8 mouse cellular contexts compared by ENCODE assay signal in the genomic region with DNA sequence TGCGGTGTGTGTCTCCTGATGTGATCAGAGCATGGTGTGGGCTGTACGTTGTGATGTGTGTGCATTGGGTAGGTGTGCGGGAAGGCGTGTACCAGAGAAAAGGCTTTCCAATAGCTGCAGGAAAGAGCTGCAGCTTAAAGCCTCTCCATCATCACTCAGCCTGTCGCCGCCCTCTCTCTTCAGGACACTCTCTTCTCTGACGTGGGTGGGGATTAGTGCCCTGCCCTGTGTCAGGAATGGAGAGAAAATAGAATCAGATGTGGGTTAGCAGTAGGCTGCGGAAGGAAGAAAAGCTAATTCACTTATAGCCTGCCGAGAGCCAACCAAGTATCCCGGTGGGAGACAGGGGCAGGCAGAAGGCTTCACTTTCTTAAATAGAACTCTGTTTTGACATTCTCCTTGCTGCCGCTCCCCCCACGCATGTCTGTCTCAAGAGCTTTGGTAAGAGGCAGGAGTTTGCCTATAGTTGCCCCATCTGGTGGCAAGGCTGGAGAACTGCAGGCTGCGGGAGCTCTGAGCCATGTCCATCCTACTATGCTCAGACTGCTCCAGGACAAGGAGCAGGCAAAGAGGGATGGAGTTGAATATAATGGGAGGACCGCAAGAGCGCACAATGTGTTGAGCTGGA. TPM values are rescaled to one million over a fixed set of nuclear protein-coding genes. Genes with fewer than 3 reads are reported as not detected.
DNase-seq lines count a peak whose midpoint lies in the region; ATAC-seq lines count a peak whose summit lies in the region.

No protein-coding gene starts in this region.

- peak; percentile 66 to 75 for DNase-seq in CD8-positive naive resting alpha-beta T cell, adult 2 months (ENCODE audit: low read depth in 2 of 2, low spot score in 2 of 2)
- peak; percentile 87 for DNase-seq in forebrain, embryonic 11.5 days (ENCODE audit: low spot score)
- DNase-seq in kidney, postnatal 10 days: peak; percentile 86
- DNase-seq in liver, embryonic 11.5 days (ENCODE audit: low spot score): peak; percentile 67
- DNase-seq in naive thymus-derived CD4-positive, alpha-beta T cell, adult 2 months (ENCODE audit: low read depth): peak; percentile 86
- DNase-seq in splenic B cell, adult 2 months (ENCODE audit: low read depth, low spot score): peak; percentile 79

- 0 out of 2 replicates have a peak overlapping the region, but pooled peaks have one; percentile 6 for H3K4me3 ChIP-seq in brown adipose tissue, adult 24 weeks (ENCODE audit: insufficient read depth, low read depth, low read length)
- no peak overlapping the region for H3K4me3 ChIP-seq in forebrain, embryonic 11.5 days (ENCODE audit: low read depth, low read length)
- H3K4me3 ChIP-seq in heart, embryonic 14.5 days (ENCODE audit: control insufficient read depth in 1 of 2, insufficient read depth in 1 of 2, low read depth in 1 of 2, low read length in 2 of 2): peak overlapping the region; percentile 26 to 27; a peak in 3 of 4 replicates
- H3K4me3 ChIP-seq in liver, embryonic 11.5 days (ENCODE audit: low read depth, low read length): no peak overlapping the region

- H3K9ac ChIP-seq in forebrain, embryonic 11.5 days (ENCODE audit: low read length): no peak overlapping the region
- H3K9ac ChIP-seq in heart, embryonic 14.5 days (ENCODE audit: low read length): 0 out of 2 replicates have a peak overlapping the region, but pooled peaks have one; percentile 53
- H3K9ac ChIP-seq in liver, embryonic 11.5 days (ENCODE audit: low read depth, low read length): no peak overlapping the region

- H3K36me3 ChIP-seq in forebrain, embryonic 11.5 days (ENCODE audit: control insufficient read depth, insufficient read depth, low read length): no peaks in the 10 kb centered on the region
- H3K36me3 ChIP-seq in heart, embryonic 14.5 days (ENCODE audit: control insufficient read depth, insufficient read depth, low read length): no peaks in the 10 kb centered on the region
- H3K36me3 ChIP-seq in liver, embryonic 11.5 days (ENCODE audit: control insufficient read depth, insufficient read depth, low read length): no peaks in the 10 kb centered on the region
- H3K36me3 ChIP-seq in splenic B cell, adult 2 months (ENCODE audit: control insufficient read depth, insufficient read depth, low read length, poor library complexity, severe bottlenecking): no peaks in the 10 kb centered on the region

- H3K4me1 ChIP-seq in brown adipose tissue, adult 24 weeks (ENCODE audit: control insufficient read depth, insufficient read depth, insufficient read length, low read length): peaks cover 3% of the 10 kb centered on the region; the same call in 1 of the 2 replicates
- peaks cover 2% of the 10 kb centered on the region; the same call in 1 of the 2 replicates for H3K4me1 ChIP-seq in forebrain, embryonic 11.5 days (replicated peaks; ENCODE audit: control insufficient read depth, insufficient read depth, low read length)
- H3K4me1 ChIP-seq in heart, embryonic 14.5 days (ENCODE audit: control insufficient read depth in 2 of 2, insufficient read depth in 2 of 2, low read length in 2 of 2): peaks cover 23 to 27% of the 10 kb centered on the region in 2 experiments
- H3K4me1 ChIP-seq in liver, embryonic 11.5 days (replicated peaks; ENCODE audit: control insufficient read depth, insufficient read depth, low read length): peaks cover 15% of the 10 kb centered on the region

- no peak overlapping the region for H3K4me2 ChIP-seq in forebrain, embryonic 11.5 days (ENCODE audit: low read depth, low read length, severe bottlenecking)
- peak overlapping the region; percentile 66 for H3K4me2 ChIP-seq in heart, embryonic 14.5 days (ENCODE audit: low read length)
- peak overlapping the region; percentile 23 for H3K4me2 ChIP-seq in liver, embryonic 11.5 days

- H3K27me3 ChIP-seq in forebrain, embryonic 11.5 days (ENCODE audit: control insufficient read depth, insufficient read depth, low read length): no peaks in the 10 kb centered on the region
- no peaks in the 10 kb centered on the region for H3K27me3 ChIP-seq in heart, embryonic 14.5 days (ENCODE audit: control insufficient read depth, insufficient read depth, low read length)
- H3K27me3 ChIP-seq in liver, embryonic 11.5 days (replicated peaks; ENCODE audit: control insufficient read depth, insufficient read depth, low read length): no peaks in the 10 kb centered on the region
- no peaks in the 10 kb centered on the region for H3K27me3 ChIP-seq in splenic B cell, adult 2 months (ENCODE audit: control insufficient read depth, insufficient read depth, low read length, poor library complexity, severe bottlenecking)

- WGBS in forebrain, embryonic 11.5 days: 40% methylated on average over 15 of the region's 15 CpGs
- 19% methylated on average over 15 of the region's 15 CpGs for WGBS in heart, embryonic 14.5 days
- WGBS in liver, embryonic 11.5 days: 35% methylated on average over 15 of the region's 15 CpGs

- H3K9me3 ChIP-seq in forebrain, embryonic 11.5 days (ENCODE audit: control insufficient read depth, low read length): no peaks in the 10 kb centered on the region
- no peaks in the 10 kb centered on the region for H3K9me3 ChIP-seq in heart, embryonic 14.5 days (ENCODE audit: control insufficient read depth, low read length)
- no peaks in the 10 kb centered on the region for H3K9me3 ChIP-seq in liver, embryonic 11.5 days (ENCODE audit: control insufficient read depth, low read length)

- ATAC-seq in forebrain, embryonic 11.5 days (replicated peaks; ENCODE audit: low FRiP score): peak; percentile 26; the same call in 1 of the 2 replicates
- peak; percentile 18; the same call in 1 of the 2 replicates for ATAC-seq in heart, embryonic 14.5 days (ENCODE audit: insufficient number of reproducible peaks, insufficient read depth, low FRiP score, low read depth)
- ATAC-seq in liver, embryonic 11.5 days (replicated peaks; ENCODE audit: low FRiP score): no peak

- H3K27ac ChIP-seq in brown adipose tissue, adult 24 weeks (replicated peaks; ENCODE audit: low read depth, low read length): no peak overlapping the region
- no peak overlapping the region for H3K27ac ChIP-seq in forebrain, embryonic 11.5 days (ENCODE audit: low read depth, low read length)
- H3K27ac ChIP-seq in heart, embryonic 14.5 days (replicated peaks in 1 of 2; ENCODE audit: control insufficient read depth in 1 of 2, insufficient read depth in 1 of 2, low read depth in 2 of 2, low read length in 2 of 2): no peak overlapping the region; a peak in 1 of 4 replicates
- no peak overlapping the region for H3K27ac ChIP-seq in liver, embryonic 11.5 days (ENCODE audit: low read depth, low read length)

RNA-seq across cellular contexts. Expression of a gene that starts 12.0 kb away (rescaled TPM):
- polyA plus RNA-seq in brown adipose tissue, adult 24 weeks (2012; ENCODE audit: insufficient read depth, insufficient read length, missing spikeins): 40.0 and 46.7 TPM in 2 replicates
- polyA plus RNA-seq in forebrain, embryonic 11.5 days (2014; fragmentation: Nextera tagmentation; extraction: Ambion mirVana): 0.28 TPM in 1 of 2 replicates, not detected in the other
- polyA plus RNA-seq in heart, embryonic 14.5 days (2014; fragmentation: Nextera tagmentation; extraction: Ambion mirVana): 3.0 and 5.1 TPM in 2 replicates
- polyA plus RNA-seq in liver, embryonic 11.5 days (2014; fragmentation: Nextera tagmentation; extraction: Ambion mirVana): 16.5 and 16.6 TPM in 2 replicates

Comparison
In these comparisons a context has a peak if more than half of its experiments do, and no peak if none do; other contexts are left out.
1. H3K4me3 ChIP-seq: peak in brown adipose tissue, adult 24 weeks (single experiment) and heart, embryonic 14.5 days (2 of 2); none in forebrain, embryonic 11.5 days (single experiment) and liver, embryonic 11.5 days (single experiment).
2. Peak in every context shown above with its lines, with median percentiles within 50 percentile points of each other: DNase-seq.